Mouse (Mus musculus): ENCODE results near the gene Gm42417.

Gm42417 gene

DNA sequence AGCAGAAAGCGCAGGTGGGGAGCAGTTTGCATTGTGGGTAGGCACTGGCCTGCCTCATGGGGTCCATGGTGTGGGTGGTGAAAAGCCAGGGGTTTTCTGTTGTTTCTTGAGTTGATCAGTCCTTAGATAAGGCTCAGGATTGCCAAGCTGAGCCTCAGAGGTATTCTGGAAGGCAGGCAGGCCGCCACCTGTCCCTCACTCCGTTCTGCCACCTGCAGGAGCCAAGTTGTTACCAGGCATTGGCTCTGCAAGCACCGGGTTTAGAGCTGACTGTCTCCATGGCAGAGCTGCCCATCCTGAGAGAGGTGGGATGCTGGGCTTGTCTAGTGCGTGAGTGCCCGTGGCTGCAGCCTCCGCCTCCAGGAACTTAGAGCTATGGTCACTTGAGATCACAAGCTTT lies 17.0 kb downstream of the Gm42417 start:
- no peak for DNase-seq (ENCODE audit: low spot score in 2 of 2)

DNA sequence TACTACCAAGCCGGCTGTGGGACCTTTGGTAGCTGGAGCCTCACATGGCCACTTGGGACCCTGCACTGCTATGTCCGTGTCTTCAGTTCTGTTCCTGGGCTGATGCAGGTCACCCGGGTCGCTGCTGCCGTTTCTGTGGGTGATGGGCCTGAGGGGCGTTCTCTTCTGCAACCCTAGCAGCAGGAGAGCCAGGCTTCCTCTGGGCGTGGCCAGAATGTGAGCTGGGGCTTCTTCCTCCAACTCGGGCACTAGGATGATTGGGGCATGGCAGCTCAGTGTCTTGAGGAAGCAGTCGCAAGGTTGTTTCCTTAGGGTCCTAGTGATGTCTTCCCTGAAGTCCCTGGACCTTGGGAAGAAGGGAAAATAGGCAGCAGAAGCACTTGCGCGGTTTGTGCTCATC lies 19.6 kb downstream of the Gm42417 start:
- DNase-seq (ENCODE audit: low spot score in 2 of 2): no peak

DNA sequence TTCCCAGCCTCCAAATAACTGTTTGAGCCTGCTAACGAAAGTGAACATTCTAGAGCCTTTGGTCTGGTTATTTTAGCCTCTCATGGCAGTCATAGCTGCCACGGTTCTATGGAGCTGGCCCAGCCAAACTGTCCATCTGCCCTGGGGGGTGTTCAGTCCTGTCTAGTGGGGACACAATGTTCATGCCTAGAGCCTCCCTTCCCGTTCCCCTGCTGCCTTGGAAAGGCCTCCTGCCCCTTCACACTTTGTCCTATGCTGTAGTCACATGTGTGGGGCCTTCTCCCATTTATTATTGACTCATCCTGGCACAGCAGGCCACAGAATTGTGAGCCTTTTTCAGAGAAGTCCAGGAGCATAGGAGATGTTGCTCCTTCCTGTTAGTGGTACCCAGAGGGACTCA lies 21.0 kb downstream of the Gm42417 start:
- no peak for DNase-seq (ENCODE audit: low spot score in 2 of 2)

- no peak for DNase-seq (ENCODE audit: low spot score in 2 of 2)
These were observed 25.5 kb downstream of the Gm42417 start for GRCm38 (mm10) chr1:36513718-36514117.

DNA sequence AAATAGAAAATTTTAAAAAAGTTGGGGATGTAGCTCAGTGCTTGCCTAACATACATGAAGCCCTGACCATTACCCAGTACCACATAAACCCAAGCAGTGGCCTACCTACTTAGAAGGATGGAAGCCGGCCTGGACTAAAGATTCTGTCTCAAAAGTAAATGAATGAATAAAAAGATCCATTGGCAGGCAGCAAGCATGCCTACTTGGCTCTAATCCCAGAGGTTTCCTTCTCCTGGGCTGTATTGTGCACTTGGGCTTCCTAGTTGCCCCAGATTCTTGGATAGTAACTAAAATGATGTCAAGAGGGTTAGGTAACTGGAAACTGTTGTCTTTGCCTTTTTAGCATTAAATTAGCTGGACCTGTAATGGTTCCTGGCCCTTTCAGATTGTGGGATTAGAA lies 25.9 kb downstream of the Gm42417 start:
- DNase-seq (ENCODE audit: low spot score in 2 of 2): no peak

- DNase-seq (ENCODE audit: low spot score in 2 of 2): no peak
These were observed 26.3 kb downstream of the Gm42417 start for GRCm38 (mm10) chr1:36512966-36513280.

DNA sequence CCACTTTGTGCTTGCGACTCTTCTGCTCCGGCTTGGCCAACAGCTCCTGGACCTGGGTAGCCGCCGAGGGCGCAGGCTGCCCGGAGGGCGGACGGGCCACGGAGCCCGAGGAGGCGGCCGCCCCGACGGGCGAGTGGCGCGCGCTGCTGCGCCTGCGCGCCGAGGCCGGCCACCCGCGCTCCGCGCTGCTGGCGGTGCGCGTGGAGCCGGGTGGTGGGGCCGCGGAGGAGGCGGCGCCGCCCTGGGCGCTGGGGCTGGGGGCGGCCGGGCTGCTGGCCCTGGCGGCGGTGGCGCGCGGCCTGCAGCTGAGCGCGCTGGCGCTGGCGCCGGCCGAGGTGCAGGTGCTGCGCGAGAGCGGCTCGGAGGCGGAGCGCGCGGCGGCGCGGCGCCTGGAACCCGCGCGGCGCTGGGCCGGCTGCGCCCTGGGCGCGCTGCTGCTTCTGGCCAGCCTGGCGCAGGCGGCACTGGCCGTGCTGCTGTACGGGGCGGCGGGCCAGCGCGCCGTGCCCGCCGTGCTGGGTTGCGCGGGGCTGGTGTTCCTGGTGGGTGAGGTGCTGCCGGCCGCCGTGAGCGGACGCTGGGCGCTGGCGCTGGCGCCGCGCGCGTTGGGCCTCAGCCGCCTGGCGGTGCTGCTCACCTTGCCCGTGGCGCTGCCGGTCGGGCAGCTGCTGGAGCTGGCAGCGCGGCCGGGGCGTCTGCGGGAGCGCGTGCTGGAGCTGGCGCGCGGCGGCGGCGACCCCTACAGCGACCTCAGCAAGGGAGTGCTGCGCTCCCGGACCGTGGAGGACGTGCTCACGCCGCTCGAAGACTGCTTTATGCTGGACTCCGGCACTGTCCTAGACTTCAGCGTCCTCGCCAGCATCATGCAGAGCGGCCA lies 26.9 kb downstream of the Gm42417 start:
- DNase-seq (ENCODE audit: low spot score in 2 of 2): peak in 1 of 2 experiments; percentile 50

DNA sequence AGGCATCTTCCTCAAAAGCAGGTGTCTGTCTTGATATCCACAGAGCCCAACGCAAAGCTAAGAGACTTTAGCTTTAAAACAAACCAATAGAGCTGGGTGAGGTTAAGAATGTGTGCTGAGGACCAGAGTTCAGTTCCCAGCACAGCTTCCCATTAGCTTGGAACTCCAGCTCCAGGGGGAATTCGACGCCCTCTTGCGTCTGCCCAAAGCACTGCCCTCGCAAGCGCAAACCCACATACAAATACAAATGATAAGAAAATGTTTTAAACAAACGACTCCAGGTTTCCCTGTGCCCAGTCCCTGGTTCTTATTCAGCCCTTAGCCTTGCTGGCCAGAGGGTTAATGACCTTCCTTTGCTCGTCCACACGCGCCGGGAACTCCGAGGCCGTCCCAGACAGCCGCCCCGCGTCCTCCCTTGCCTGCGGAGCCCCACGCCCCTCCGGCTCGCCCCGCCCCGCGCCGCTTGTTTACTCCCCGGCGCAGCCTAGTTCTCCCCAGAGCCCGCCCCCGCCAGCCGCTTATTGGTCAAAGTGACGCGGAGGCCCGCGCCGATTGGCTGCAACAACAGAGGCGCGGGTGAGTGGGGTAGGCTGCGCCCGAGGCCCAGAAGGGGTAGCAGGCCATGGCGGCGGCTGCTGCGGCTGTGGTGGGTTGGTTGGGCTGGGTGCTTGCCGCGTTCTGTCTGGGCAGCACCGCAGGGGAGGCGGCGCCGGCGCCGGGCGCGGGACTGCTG lies 27.8 kb downstream of the Gm42417 start, which contains the start of gene Cnnm3:
Gene Cnnm3 (plus strand): TSS at position 579 of the 733 bp plus-strand sequence.
- peak; percentile 99 to 100 for DNase-seq (ENCODE audit: low spot score in 2 of 2)

DNA sequence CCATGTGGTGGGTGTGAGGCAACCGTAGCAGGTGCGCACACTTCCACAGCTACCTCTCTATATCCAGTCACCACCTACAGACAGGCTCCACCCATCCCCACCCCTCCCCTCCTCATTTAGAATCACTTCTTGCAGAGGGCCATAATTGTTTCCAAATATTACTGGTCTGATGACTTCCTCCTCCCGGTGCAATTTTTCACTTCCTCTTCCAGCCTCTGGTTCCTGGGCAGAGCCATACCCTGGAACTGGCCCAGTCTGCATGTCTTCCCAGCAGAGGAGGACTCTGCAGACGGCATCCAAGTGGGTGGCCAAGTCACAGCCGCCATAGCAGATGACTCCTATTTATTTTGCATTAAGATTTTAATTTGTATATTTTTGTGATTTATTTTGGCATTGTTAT lies 31.0 kb downstream of the Gm42417 start:
- DNase-seq (ENCODE audit: low spot score in 2 of 2): no peak

GRCm38 (mm10) chr1:36501261-36501660 lies 38.0 kb downstream of the Gm42417 start:
- DNase-seq (ENCODE audit: low spot score in 2 of 2): peak; percentile 52 to 74

DNA sequence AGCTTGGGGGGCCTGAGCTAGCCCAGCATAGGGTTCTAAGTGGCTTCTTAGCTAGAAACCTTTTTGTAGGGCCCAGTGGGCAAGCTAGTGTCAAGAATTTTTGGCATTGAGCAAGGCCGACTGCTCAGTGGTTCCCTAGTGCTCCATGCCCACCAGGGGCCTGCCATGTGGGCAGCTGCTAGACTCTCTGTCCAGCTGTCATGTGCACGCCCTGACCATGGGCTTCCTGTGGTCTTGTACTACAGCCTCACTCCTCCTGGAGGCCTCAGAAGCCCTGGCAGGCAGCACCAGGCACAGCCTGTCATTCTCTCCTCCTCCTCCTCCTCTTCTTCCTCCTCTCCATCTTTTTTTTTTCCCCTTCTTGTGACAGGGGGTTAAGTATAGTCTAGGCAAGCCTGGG lies 41.9 kb downstream of the Gm42417 start:
- no peak for DNase-seq (ENCODE audit: low spot score in 2 of 2)

- DNase-seq (ENCODE audit: low spot score in 2 of 2): no peak
These were observed 42.5 kb downstream of the Gm42417 start for GRCm38 (mm10) chr1:36496719-36497118.

DNA sequence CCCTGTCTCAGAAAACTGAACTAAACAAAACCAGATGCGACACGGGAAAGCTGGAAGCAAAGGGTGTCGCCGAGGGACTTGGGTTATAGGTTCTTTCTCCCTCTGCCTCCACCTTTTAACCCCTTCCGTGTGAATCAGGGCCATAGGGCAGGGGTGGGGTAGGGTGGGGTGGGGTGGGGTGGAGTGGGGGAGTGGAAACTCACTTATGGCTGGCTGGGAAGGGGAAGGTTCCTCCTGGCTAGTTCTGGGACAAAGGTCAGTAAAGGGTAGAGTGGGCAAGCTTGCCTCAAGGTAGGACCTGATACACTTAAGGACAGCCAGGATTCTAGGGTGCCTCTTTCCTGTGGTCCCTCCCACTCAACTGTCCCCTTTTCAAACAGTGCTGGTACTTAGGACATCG lies 45.9 kb downstream of the Gm42417 start:
- no peak for DNase-seq (ENCODE audit: low spot score in 2 of 2)

DNA sequence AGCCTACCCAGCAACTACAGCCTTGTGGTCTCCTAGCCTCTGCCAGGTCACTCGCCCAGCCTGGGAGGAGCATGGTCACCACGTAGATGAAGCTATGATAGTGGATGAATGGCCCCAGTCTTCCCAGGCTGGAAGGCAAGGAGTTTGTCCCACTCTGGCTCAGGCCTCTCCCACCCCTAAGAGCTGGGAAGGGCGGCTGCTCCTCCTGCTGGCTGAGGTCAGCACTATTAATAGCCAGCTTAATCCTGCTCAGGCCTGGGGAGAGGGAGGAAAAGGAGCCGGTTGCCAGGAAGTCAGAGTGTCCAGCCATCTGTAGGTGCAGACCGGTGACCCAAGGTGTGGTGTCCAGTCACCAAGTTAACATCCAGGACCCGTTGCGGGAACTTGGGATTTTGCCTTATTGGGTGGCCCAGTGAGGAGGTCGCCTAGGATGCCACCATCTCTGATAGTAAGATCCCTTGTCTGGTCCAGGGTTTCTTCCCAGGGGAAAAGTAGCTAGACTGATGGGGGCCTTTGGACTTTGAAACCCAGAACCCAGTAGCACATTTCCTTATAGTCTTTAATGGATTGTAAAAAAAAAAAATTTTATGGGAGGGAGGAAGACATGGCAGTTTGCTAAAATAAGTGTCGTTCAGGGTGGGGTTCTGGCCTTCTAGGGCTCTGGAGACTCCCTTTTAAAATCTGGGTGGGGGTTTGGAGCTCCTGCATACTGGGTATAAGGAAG lies 46.7 kb downstream of the Gm42417 start:
- DNase-seq (ENCODE audit: low spot score in 2 of 2): peak; percentile 52 to 54

DNA sequence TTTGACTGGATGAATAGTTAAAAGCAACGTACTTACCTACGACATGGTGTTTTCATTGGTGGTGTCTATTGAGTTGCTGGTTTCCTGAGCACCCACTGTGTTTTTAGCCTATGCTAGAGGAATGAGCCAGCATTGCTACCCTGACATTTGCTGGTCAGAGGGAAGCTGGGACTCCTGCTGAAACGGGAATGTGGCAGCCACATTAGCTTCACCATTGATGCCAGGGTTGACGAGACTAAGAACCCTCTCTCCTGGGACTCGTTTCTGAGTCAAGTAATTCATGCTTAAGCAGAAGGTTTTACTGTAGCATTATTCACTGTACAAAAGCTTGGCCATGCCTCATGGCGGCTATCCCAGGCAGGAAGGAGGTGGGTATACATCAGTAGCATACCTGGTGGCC lies 49.6 kb downstream of the Gm42417 start:
- no peak for DNase-seq (ENCODE audit: low spot score in 2 of 2)

- DNase-seq (ENCODE audit: low spot score in 2 of 2): no peak
These were observed 52.1 kb downstream of the Gm42417 start for GRCm38 (mm10) chr1:36487111-36487510.

- no peak for DNase-seq (ENCODE audit: low spot score in 2 of 2)
These were observed 54.1 kb downstream of the Gm42417 start for GRCm38 (mm10) chr1:36485080-36485479.

GRCm38 (mm10) chr1:36483825-36484224 lies 55.4 kb downstream of the Gm42417 start:
- no peak for DNase-seq (ENCODE audit: low spot score in 2 of 2)

Measured in urinary bladder, adult 18-20 months (tissue).